Mouse (Mus musculus) bone marrow macrophage, adult 2 months (primary cell): Measurements from ENCODE around the gene Foxc2.

Experiments
- CTCF ChIP-seq: IDR thresholded peaks from 2 replicates; pipeline ENCODE4 v1.5.1; 2012; ENCODE audit warnings: low read depth, mild to moderate bottlenecking, low read length, moderate library complexity
- POLR2A ChIP-seq: IDR thresholded peaks from 2 replicates; pipeline ENCODE4 v1.6.1; 2012; ENCODE audit warnings: mild to moderate bottlenecking, low read depth, low read length, borderline replicate concordance

DNA sequence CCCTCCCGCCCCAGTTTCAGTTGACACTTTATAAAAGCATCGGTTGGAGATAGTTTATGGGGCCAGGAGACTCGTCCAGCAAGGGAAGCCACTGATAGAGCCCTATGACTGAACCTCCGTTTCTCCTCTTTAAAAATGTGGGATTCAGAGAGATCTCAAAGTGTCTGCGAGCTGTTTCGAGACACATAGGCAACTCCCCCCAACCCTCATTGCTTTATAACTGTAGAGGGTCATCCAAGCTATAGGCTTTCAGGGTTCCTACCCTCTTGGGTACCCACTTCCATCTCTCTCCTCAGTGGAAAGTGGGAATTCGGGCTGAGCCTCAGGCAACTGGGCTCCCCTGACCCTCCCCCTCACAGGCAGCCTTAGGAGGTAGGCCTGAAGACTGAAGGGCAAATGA lies 34.6 kb upstream of the Foxc2 start:
- TF ChIP-seq CTCF (no peak), POLR2A (no peak)
